Mouse (Mus musculus) neural tube, embryonic 12.5 days (tissue): ENCODE data around the gene Tmprss2. TPM values are rescaled to one million over a fixed set of nuclear protein-coding genes. Genes with fewer than 3 reads are reported as not detected.
A peak's percentile ranks its signal among the peaks of the same experiment; 100 is the strongest.

ENCODE experiments used
- ATAC-seq: fragments of 200-750 bp; cut with Nextera tagmentation; 2 replicates; pipeline ENCODE4 v1.8.0; 2017; ENCODE audit warnings: low read depth, mild to moderate bottlenecking, moderate TSS enrichment, moderate library complexity; ENCODE audit not compliant: low FRiP score
- H3K27ac ChIP-seq: fragments of 300-500 bp; sonication (generic); 2 replicates; pipeline ENCODE4 v1.5.1; 2016
- H3K27me3 ChIP-seq: fragments of 300-500 bp; sonication (generic); replicated peaks from 2 replicates; pipeline ENCODE4 v1.6.1; 2016; ENCODE audit warnings: mild to moderate bottlenecking
- H3K36me3 ChIP-seq: fragments of 300-500 bp; sonication (generic); 2 replicates; pipeline ENCODE4 v1.6.1; 2016; ENCODE audit warnings: mild to moderate bottlenecking
- H3K4me1 ChIP-seq: fragments of 300-500 bp; sonication (generic); 2 replicates; pipeline ENCODE4 v1.6.1; 2016
- H3K4me2 ChIP-seq: fragments of 300-500 bp; sonication (generic); replicated peaks from 2 replicates; pipeline ENCODE4 v1.6.1; 2016; ENCODE audit warnings: mild to moderate bottlenecking
- H3K4me3 ChIP-seq: fragments of 300-500 bp; sonication (generic); 2 replicates; pipeline ENCODE4 v1.5.1; 2016
- H3K9ac ChIP-seq: fragments of 300-500 bp; sonication (generic); 2 replicates; pipeline ENCODE4 v1.6.1; 2016; ENCODE audit warnings: mild to moderate bottlenecking
- H3K9me3 ChIP-seq: fragments of 300-500 bp; sonication (generic); 2 replicates; pipeline ENCODE4 v1.6.1; 2016; ENCODE audit warnings: mild to moderate bottlenecking
- WGBS: fragments of 180-500 bp; shearing (Covaris S2); methylation state at CpG from one replicate; pipeline ENCODE4 v1.1.7; 2016; 5-methylcytosine and 5-hydroxymethylcytosine counted together
- polyA plus RNA-seq: library from polyadenylated mRNA; unstranded; fragments of >200 nt; fragmentation: Nextera tagmentation; extraction: Ambion mirVana; gene quantifications from 2 replicates; pipeline ENCODE4 v1.2.1, GENCODE M21; 2016

Gene Tmprss2
- polyA plus RNA-seq, 1 experiment from 2014 or later: 0.35 TPM

- no peaks in the 10 kb centered on the region for H3K9me3 ChIP-seq
- no peak overlapping the region for H3K4me2 ChIP-seq
- H3K4me3 ChIP-seq: no peak overlapping the region
- no peaks in the 10 kb centered on the region for H3K4me1 ChIP-seq
- no peak overlapping the region for H3K27ac ChIP-seq
- no peaks in the 10 kb centered on the region for H3K36me3 ChIP-seq
- no peak for ATAC-seq
- no peak overlapping the region for H3K9ac ChIP-seq
- whole genome bisulfite sequencing: 71% methylated on average over 9 of the region's 9 CpGs
- no peaks in the 10 kb centered on the region for H3K27me3 ChIP-seq
Measured at GRCm38 (mm10) chr16:97568662-97569061, 42.3 kb downstream of the Tmprss2 start.

GRCm38 (mm10) chr16:97544340-97544739 lies 66.7 kb downstream of the Tmprss2 start:
- WGBS: 90% methylated on average over 4 of the region's 4 CpGs
- Histone ChIP-seq H3K4me2 (no peak overlapping the region), H3K4me1 (no peaks in the 10 kb centered on the region), H3K27me3 (no peaks in the 10 kb centered on the region), H3K36me3 (no peaks in the 10 kb centered on the region), H3K9ac (no peak overlapping the region), H3K27ac (no peak overlapping the region), H3K9me3 (no peaks in the 10 kb centered on the region), H3K4me3 (no peak overlapping the region)
- ATAC-seq: no peak

DNA sequence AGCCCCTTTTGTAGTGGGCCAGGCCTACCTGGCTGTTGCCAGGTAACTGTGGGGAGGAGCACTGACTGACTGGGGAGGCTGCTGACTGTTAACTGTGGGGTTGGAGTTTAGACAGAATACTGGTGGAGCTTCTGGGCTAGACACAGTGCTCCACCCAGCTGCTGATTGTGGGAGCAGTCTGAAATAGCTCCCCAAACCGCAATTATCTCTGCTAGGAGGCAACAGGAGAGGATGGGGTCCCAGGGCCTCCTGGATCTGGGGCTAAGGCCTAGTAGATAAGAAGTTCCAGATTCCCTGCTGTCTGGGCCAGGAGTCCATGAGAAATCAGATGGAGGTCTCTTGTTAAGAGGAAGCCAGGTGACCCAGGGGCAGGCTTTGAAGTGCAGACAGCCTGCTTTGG lies 74.1 kb downstream of the Tmprss2 start:
- no peak for ATAC-seq
- Histone ChIP-seq H3K27ac (no peak overlapping the region), H3K36me3 (no peaks in the 10 kb centered on the region), H3K27me3 (no peaks in the 10 kb centered on the region), H3K9ac (no peak overlapping the region), H3K4me3 (no peak overlapping the region), H3K4me1 (peaks cover 23% of the 10 kb centered on the region), H3K4me2 (no peak overlapping the region), H3K9me3 (no peaks in the 10 kb centered on the region)
- 76% methylated on average over 1 of the region's 1 CpGs for WGBS

- WGBS: 7% methylated on average over 3 of the region's 3 CpGs
- Histone ChIP-seq H3K9ac (no peak overlapping the region), H3K4me1 (peaks cover 23% of the 10 kb centered on the region), H3K27me3 (no peaks in the 10 kb centered on the region), H3K9me3 (no peaks in the 10 kb centered on the region), H3K4me2 (peak overlapping the region; percentile 41), H3K4me3 (no peak overlapping the region), H3K36me3 (no peaks in the 10 kb centered on the region), H3K27ac (no peak overlapping the region)
- ATAC-seq: peak; percentile 86
Measured at GRCm38 (mm10) chr16:97535808-97536413, 75.1 kb downstream of the Tmprss2 start.

DNA sequence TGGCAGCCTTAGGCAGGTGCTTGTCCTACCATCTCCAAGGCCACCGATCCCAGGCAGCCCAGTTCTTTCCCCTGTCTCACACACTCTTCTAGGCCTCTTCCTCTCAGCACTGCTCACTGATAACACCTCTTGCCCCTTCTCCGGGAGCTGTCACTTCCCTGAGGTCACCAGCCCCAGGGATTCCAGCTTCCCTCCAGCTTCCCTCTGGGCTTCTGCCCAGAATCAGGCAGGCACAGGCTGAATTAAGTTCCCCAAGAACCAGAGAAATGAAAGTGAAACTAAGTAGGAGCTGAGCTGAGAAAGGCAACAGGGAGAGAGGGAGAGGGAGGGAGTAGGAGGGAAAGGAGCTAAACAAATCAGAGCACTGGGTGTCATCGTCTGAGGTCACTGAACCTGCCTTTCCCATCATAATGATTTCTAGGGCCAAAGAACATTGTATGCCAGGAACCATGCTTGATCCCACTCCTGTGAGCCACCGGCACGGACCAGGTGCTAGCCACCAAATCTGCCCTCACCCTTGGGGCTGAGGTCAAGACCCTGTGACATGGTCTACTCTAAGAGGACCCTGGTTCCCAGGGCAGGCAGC lies 76.0 kb downstream of the Tmprss2 start:
- Histone ChIP-seq H3K4me3 (no peak overlapping the region), H3K4me2 (peak overlapping the region; percentile 8; the same call in 1 of the 2 replicates), H3K9ac (no peak overlapping the region), H3K27ac (no peak overlapping the region), H3K9me3 (no peaks in the 10 kb centered on the region), H3K27me3 (no peaks in the 10 kb centered on the region), H3K36me3 (no peaks in the 10 kb centered on the region), H3K4me1 (peaks cover 23% of the 10 kb centered on the region)
- 50% methylated on average over 5 of the region's 5 CpGs for WGBS
- no peak; the same call in 1 of the 2 replicates for ATAC-seq

DNA sequence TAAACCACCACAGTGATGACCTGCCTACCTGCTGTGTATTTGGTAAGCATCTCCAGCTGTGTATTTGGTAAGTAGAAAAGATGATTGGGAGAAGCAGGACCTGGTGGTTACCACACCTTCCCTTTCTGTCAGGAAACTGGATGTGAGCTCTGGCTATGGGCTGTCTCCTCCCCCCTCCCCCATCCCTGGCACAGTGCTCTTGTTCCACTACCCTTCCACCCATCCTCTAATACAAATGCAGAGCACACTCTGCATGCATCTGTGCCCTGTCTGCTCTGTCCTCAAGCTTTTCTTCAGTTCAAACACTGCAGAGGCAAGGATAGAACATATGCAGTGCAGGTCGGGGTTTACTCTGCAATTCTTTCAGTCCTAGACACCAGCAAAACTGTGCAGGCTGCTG lies 76.5 kb downstream of the Tmprss2 start:
- no peaks in the 10 kb centered on the region for H3K27me3 ChIP-seq
- H3K9ac ChIP-seq: no peak overlapping the region
- peaks cover 23% of the 10 kb centered on the region for H3K4me1 ChIP-seq
- H3K4me2 ChIP-seq: no peak overlapping the region
- no peak for ATAC-seq
- H3K27ac ChIP-seq: no peak overlapping the region
- no peaks in the 10 kb centered on the region for H3K36me3 ChIP-seq
- H3K4me3 ChIP-seq: no peak overlapping the region
- no peaks in the 10 kb centered on the region for H3K9me3 ChIP-seq
- 61% methylated on average over 1 of the region's 1 CpGs for WGBS

DNA sequence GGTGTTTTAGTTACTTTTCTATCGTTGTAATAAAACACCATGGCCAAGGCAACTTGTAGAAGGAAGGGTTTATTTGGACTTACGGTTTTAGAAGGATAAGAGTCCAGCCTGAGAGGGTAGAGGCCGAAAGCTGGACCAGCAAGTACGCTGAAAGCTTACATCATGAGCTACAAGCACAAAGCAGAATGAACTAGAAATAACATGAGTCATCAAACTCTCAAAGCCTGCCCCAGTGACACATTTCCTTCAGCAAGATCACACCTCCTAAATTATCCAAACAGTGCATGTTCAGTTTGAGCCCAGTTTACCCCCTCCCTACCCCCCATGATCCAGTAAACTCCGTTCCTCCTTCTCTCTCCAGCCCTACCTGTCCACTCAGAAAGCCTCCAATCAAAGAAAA lies 77.2 kb downstream of the Tmprss2 start:
- WGBS: 90% methylated on average over 5 of the region's 5 CpGs
- no peaks in the 10 kb centered on the region for H3K36me3 ChIP-seq
- H3K27ac ChIP-seq: no peak overlapping the region
- ATAC-seq: no peak
- peaks cover 23% of the 10 kb centered on the region for H3K4me1 ChIP-seq
- H3K9me3 ChIP-seq: no peaks in the 10 kb centered on the region
- no peak overlapping the region for H3K4me2 ChIP-seq
- H3K27me3 ChIP-seq: no peaks in the 10 kb centered on the region
- H3K9ac ChIP-seq: no peak overlapping the region
- H3K4me3 ChIP-seq: no peak overlapping the region

- no peaks in the 10 kb centered on the region for H3K9me3 ChIP-seq
- H3K4me3 ChIP-seq: no peak overlapping the region
- H3K36me3 ChIP-seq: no peaks in the 10 kb centered on the region
- no peak overlapping the region for H3K4me2 ChIP-seq
- H3K27me3 ChIP-seq: no peaks in the 10 kb centered on the region
- no peak overlapping the region for H3K9ac ChIP-seq
- H3K4me1 ChIP-seq: peaks cover 23% of the 10 kb centered on the region
- H3K27ac ChIP-seq: no peak overlapping the region
- WGBS: 95% methylated on average over 1 of the region's 1 CpGs
- ATAC-seq: no peak
Measured at GRCm38 (mm10) chr16:97533126-97533525, 77.9 kb downstream of the Tmprss2 start.

- Histone ChIP-seq H3K27ac (no peak overlapping the region), H3K27me3 (no peaks in the 10 kb centered on the region), H3K4me3 (no peak overlapping the region), H3K9me3 (no peaks in the 10 kb centered on the region), H3K4me2 (no peak overlapping the region), H3K9ac (no peak overlapping the region), H3K36me3 (no peaks in the 10 kb centered on the region), H3K4me1 (no peaks in the 10 kb centered on the region)
- no peak for ATAC-seq
- 91% methylated on average over 2 of the region's 2 CpGs for WGBS
Measured at GRCm38 (mm10) chr16:97529241-97529640, 81.8 kb downstream of the Tmprss2 start.

GRCm38 (mm10) chr16:97523024-97523423 lies 88.0 kb downstream of the Tmprss2 start:
- H3K9me3 ChIP-seq: no peaks in the 10 kb centered on the region
- WGBS: 17% methylated on average over 1 of the region's 1 CpGs
- 0 out of 2 replicates have a peak, but pooled peaks have one; percentile 50 for ATAC-seq

GRCm38 (mm10) chr16:97521983-97522382 lies 89.0 kb downstream of the Tmprss2 start:
- H3K9ac ChIP-seq: no peak overlapping the region
- ATAC-seq: no peak
- H3K4me2 ChIP-seq: no peak overlapping the region
- no peaks in the 10 kb centered on the region for H3K27me3 ChIP-seq
- no peaks in the 10 kb centered on the region for H3K36me3 ChIP-seq
- H3K4me1 ChIP-seq: no peaks in the 10 kb centered on the region
- no peak overlapping the region for H3K27ac ChIP-seq
- H3K4me3 ChIP-seq: no peak overlapping the region
- WGBS: 85% methylated on average over 6 of the region's 6 CpGs
- H3K9me3 ChIP-seq: no peaks in the 10 kb centered on the region

More at GRCm38 (mm10) chr16:97523024-97523423, 88.0 kb downstream of the Tmprss2 start:
- Histone ChIP-seq H3K9ac (no peak overlapping the region), H3K27me3 (no peaks in the 10 kb centered on the region), H3K4me1 (no peaks in the 10 kb centered on the region), H3K4me2 (no peak overlapping the region), H3K36me3 (no peaks in the 10 kb centered on the region), H3K27ac (no peak overlapping the region), H3K4me3 (no peak overlapping the region)

DNA sequence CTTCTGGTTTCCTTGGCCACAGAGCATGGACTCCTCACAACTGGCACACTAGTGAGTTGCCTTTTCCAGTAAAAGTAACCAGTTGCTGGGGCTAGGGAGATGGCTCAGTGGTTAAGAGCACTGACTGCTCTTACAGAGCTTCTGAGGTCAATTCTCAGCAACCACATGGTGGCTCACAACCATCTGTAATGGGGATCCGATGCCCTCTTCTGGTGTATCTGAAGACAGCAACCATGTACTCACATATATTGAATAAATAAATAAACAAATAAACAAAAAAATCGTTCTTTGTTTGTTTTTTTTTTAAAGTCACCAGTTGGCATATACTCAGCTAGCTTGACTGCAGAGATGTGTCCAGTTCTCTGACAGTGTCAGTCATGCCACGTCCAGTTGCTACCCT lies 94.7 kb downstream of the Tmprss2 start:
- H3K27me3 ChIP-seq: no peaks in the 10 kb centered on the region
- H3K4me2 ChIP-seq: no peak overlapping the region
- H3K4me3 ChIP-seq: no peak overlapping the region
- H3K27ac ChIP-seq: no peak overlapping the region
- H3K9ac ChIP-seq: no peak overlapping the region
- no peaks in the 10 kb centered on the region for H3K4me1 ChIP-seq
- 74% methylated on average over 3 of the region's 3 CpGs for WGBS
- no peak for ATAC-seq
- H3K36me3 ChIP-seq: no peaks in the 10 kb centered on the region
- H3K9me3 ChIP-seq: no peaks in the 10 kb centered on the region
